Mouse (Mus musculus): ENCODE measurements around the gene Actn2. TPM values are rescaled to one million over a fixed set of nuclear protein-coding genes. Genes with fewer than 3 reads are reported as not detected.

The Actn2 gene
- total and polyA plus RNA-seq, 2 experiments from 2014 or later: 4.0 to 5.7 TPM

- Histone ChIP-seq H3K27ac (ENCODE audit: low read depth, low read length) (no peak overlapping the region), H3K9me3 (ENCODE audit: low read length) (no peaks in the 10 kb centered on the region), H3K4me2 (ENCODE audit: low read depth, low read length, poor library complexity, severe bottlenecking) (no peak overlapping the region), H3K27me3 (ENCODE audit: insufficient read depth, low read length) (no peaks in the 10 kb centered on the region), H3K9ac (replicated peaks; ENCODE audit: low read length, poor library complexity, severe bottlenecking) (no peak overlapping the region), H3K4me3 (ENCODE audit: low read depth, low read length) (no peak overlapping the region), H3K4me1 (ENCODE audit: insufficient read depth, low read length) (no peaks in the 10 kb centered on the region; the same call in 1 of the 2 replicates), H3K36me3 (ENCODE audit: insufficient read depth, low read length) (no peaks in the 10 kb centered on the region)
- WGBS: 63% methylated on average over 3 of the region's 3 CpGs
- ATAC-seq (ENCODE audit: low FRiP score) (no peak), DNase-seq (ENCODE audit: low spot score) (no peak)
- TF ChIP-seq CTCF (IDR thresholded peaks at IDR 0.05): no peak
These were observed 73.5 kb downstream of the Actn2 start for GRCm38 (mm10) chr13:12267097-12267496.

GRCm38 (mm10) chr13:12263996-12264395, 76.6 kb downstream of the Actn2 start:
- DNase-seq (ENCODE audit: low spot score) (no peak), ATAC-seq (ENCODE audit: low FRiP score) (no peak)
- no peaks in the 10 kb centered on the region for H3K9me3 ChIP-seq (ENCODE audit: low read length)
- no peak for TF ChIP-seq CTCF (IDR thresholded peaks at IDR 0.05)
- H3K36me3 ChIP-seq (ENCODE audit: insufficient read depth, low read length): no peaks in the 10 kb centered on the region
- no peak overlapping the region for H3K27ac ChIP-seq (ENCODE audit: low read depth, low read length)
- H3K4me2 ChIP-seq (ENCODE audit: low read depth, low read length, poor library complexity, severe bottlenecking): no peak overlapping the region
- no peak overlapping the region for H3K4me3 ChIP-seq (ENCODE audit: low read depth, low read length)
- no peaks in the 10 kb centered on the region; the same call in 1 of the 2 replicates for H3K4me1 ChIP-seq (ENCODE audit: insufficient read depth, low read length)
- no peaks in the 10 kb centered on the region for H3K27me3 ChIP-seq (ENCODE audit: insufficient read depth, low read length)
- H3K9ac ChIP-seq (replicated peaks; ENCODE audit: low read length, poor library complexity, severe bottlenecking): no peak overlapping the region
- WGBS: 75% methylated on average over 6 of the region's 6 CpGs

GRCm38 (mm10) chr13:12261505-12261904, 79.1 kb downstream of the Actn2 start:
- Histone ChIP-seq H3K4me1 (ENCODE audit: insufficient read depth, low read length) (no peaks in the 10 kb centered on the region; the same call in 1 of the 2 replicates), H3K4me2 (ENCODE audit: low read depth, low read length, poor library complexity, severe bottlenecking) (no peak overlapping the region), H3K9ac (replicated peaks; ENCODE audit: low read length, poor library complexity, severe bottlenecking) (no peak overlapping the region), H3K27ac (ENCODE audit: low read depth, low read length) (no peak overlapping the region), H3K4me3 (ENCODE audit: low read depth, low read length) (no peak overlapping the region), H3K27me3 (ENCODE audit: insufficient read depth, low read length) (no peaks in the 10 kb centered on the region), H3K36me3 (ENCODE audit: insufficient read depth, low read length) (no peaks in the 10 kb centered on the region), H3K9me3 (ENCODE audit: low read length) (no peaks in the 10 kb centered on the region)
- DNase-seq (ENCODE audit: low spot score) (no peak), ATAC-seq (ENCODE audit: low FRiP score) (no peak)
- TF ChIP-seq CTCF (IDR thresholded peaks at IDR 0.05): peak; percentile 43

GRCm38 (mm10) chr13:12257391-12258380, 82.9 kb downstream of the Actn2 start, which contains the start of gene Mtr:
TSS of gene Mtr (minus strand) at chr13:12258113.
- H3K36me3 ChIP-seq (ENCODE audit: insufficient read depth, low read length): no peaks in the 10 kb centered on the region
- peak; percentile 99 for DNase-seq (ENCODE audit: low spot score)
- under 1% methylated on average over 69 of the region's 69 CpGs for WGBS

GRCm38 (mm10) chr13:12256871-12257390, 83.6 kb downstream of the Actn2 start:
- Histone ChIP-seq H3K27me3 (ENCODE audit: insufficient read depth, low read length) (no peaks in the 10 kb centered on the region), H3K9ac (replicated peaks; ENCODE audit: low read length, poor library complexity, severe bottlenecking) (no peak overlapping the region; the same call in 1 of the 2 replicates), H3K4me1 (ENCODE audit: insufficient read depth, low read length) (no peaks in the 10 kb centered on the region; the same call in 1 of the 2 replicates), H3K4me3 (ENCODE audit: low read depth, low read length) (peak overlapping the region; percentile 65), H3K9me3 (ENCODE audit: low read length) (no peaks in the 10 kb centered on the region), H3K4me2 (ENCODE audit: low read depth, low read length, poor library complexity, severe bottlenecking) (peak overlapping the region; percentile 62), H3K36me3 (ENCODE audit: insufficient read depth, low read length) (no peaks in the 10 kb centered on the region), H3K27ac (ENCODE audit: low read depth, low read length) (no peak overlapping the region)
- ATAC-seq (ENCODE audit: low FRiP score) (no peak), DNase-seq (ENCODE audit: low spot score) (no peak)
- 5% methylated on average over 10 of the region's 10 CpGs for WGBS
- no peak for TF ChIP-seq CTCF (IDR thresholded peaks at IDR 0.05)

More at GRCm38 (mm10) chr13:12257391-12258380, 82.9 kb downstream of the Actn2 start, which contains the start of gene Mtr:
- Histone ChIP-seq H3K27me3 (ENCODE audit: insufficient read depth, low read length) (no peaks in the 10 kb centered on the region), H3K4me1 (ENCODE audit: insufficient read depth, low read length) (no peaks in the 10 kb centered on the region; the same call in 1 of the 2 replicates), H3K4me3 (ENCODE audit: low read depth, low read length) (peak within 1 kb of the TSS; percentile 65), H3K9me3 (ENCODE audit: low read length) (no peaks in the 10 kb centered on the region), H3K27ac (ENCODE audit: low read depth, low read length) (peak within 1 kb of the TSS; percentile 68), H3K4me2 (ENCODE audit: low read depth, low read length, poor library complexity, severe bottlenecking) (peak within 1 kb of the TSS; percentile 62), H3K9ac (replicated peaks; ENCODE audit: low read length, poor library complexity, severe bottlenecking) (peak within 1 kb of the TSS; percentile 63)
- peak; percentile 100 for ATAC-seq (ENCODE audit: low FRiP score)
- TF ChIP-seq CTCF (IDR thresholded peaks at IDR 0.05): no peak
